Mouse (Mus musculus) A20 (cell line): ENCODE results near the gene Olfr1326-ps1.

ENCODE experiments used
- DNase-seq: peaks from one replicate; pipeline ENCODE4 v3.0.0-alpha.2; 2011; ENCODE audit warnings: low read depth, low spot score

Gene Olfr1326-ps1

DNA sequence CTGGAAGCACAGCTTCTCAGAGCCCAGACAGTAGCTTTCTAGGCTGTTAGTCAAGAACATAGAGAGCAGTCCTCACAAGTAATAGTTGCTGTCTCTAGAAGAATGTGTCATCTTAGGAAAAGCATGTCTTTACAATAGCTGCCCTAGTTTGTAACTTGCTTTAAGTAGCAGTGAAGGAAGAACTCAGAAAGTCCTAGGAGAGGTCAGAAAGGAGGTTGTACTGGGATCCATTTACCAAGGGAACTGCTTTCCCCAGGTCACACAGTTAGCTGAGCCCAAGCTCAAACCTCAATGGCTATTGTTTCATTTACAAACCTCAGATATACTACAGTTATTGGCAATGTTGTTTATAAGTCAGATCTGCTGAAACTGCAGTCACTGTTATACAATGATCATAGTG, at the start of gene Olfr1326-ps1:
Olfr1326-ps1 (minus strand) TSS at position 101 of the 400 bp plus-strand sequence.
- no peak for DNase-seq

DNA sequence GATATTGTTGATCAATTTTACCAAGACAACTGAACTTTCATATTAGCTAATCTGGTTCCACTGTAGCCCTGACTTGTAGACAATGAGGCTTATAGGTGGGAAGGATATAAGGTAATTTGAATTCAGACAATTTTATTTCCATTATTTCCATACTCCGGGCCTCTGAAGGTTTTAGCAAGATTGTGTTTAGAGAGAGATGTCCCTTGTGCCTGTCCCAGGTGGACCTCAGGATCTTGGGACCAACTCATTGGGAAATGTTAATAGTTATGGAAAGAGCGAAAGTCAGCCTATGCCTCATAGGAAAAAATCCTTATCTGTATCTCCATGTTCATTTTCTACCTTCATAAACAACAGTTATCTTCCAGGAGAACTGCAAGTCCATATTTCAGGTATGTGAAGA, 17.7 kb upstream of the Olfr1326-ps1 start, which contains the start of gene Olfr1325:
Olfr1325 (plus strand) TSS at position 301 of the 400 bp plus-strand sequence.
- no peak for DNase-seq
